Mouse (Mus musculus) intestine, postnatal 0 days (tissue): ENCODE data around the gene Cyp2d12. TPM values are rescaled to one million over a fixed set of nuclear protein-coding genes. Genes with fewer than 3 reads are reported as not detected.
"Not testable (repeated sequence)": the region's sequence is repeated elsewhere in the genome, so short reads cannot be mapped to it uniquely, and the experiment has no call there.

ENCODE experiments used
- ATAC-seq: fragments of 200-750 bp; cut with Nextera tagmentation; 2 replicates; pipeline ENCODE4 v1.8.0; 2017; ENCODE audit warnings: mild to moderate bottlenecking, moderate TSS enrichment, moderate library complexity
- H3K27ac ChIP-seq: fragments of 300-500 bp; sonication (generic); 2 replicates; pipeline ENCODE4 v1.5.1; 2014; ENCODE audit warnings: mild to moderate bottlenecking, low read depth, low read length, moderate library complexity
- H3K27me3 ChIP-seq: fragments of 300-500 bp; sonication (generic); replicated peaks from 2 replicates; pipeline ENCODE4 v1.6.1; 2014; ENCODE audit warnings: low read length, mixed read lengths; ENCODE audit not compliant: control insufficient read depth, insufficient read depth
- H3K36me3 ChIP-seq: fragments of 300-500 bp; sonication (generic); 2 replicates; pipeline ENCODE4 v1.6.1; 2014; ENCODE audit warnings: mild to moderate bottlenecking, moderate library complexity; ENCODE audit not compliant: control insufficient read depth, insufficient read depth
- H3K4me1 ChIP-seq: fragments of 300-500 bp; sonication (generic); replicated peaks from 2 replicates; pipeline ENCODE4 v1.6.1; 2014; ENCODE audit warnings: antibody characterized with exemption, low read length, mixed read lengths; ENCODE audit not compliant: control insufficient read depth, insufficient read depth
- H3K4me2 ChIP-seq: fragments of 300-500 bp; sonication (generic); replicated peaks from 2 replicates; pipeline ENCODE4 v1.6.1; 2014; ENCODE audit warnings: low read depth, mild to moderate bottlenecking, moderate library complexity
- H3K4me3 ChIP-seq: fragments of 300-500 bp; sonication (generic); 2 replicates; pipeline ENCODE4 v1.5.1; 2014; ENCODE audit warnings: low read depth, low read length
- H3K9ac ChIP-seq: fragments of 300-500 bp; sonication (generic); 2 replicates; pipeline ENCODE4 v1.6.1; 2014; ENCODE audit warnings: mild to moderate bottlenecking, low read depth, low read length
- H3K9me3 ChIP-seq: fragments of 300-500 bp; sonication (generic); 2 replicates; pipeline ENCODE4 v1.6.1; 2016; ENCODE audit warnings: mixed run types; ENCODE audit not compliant: control insufficient read depth
- CTCF ChIP-seq: sonication (generic); IDR thresholded peaks from 2 replicates; pipeline ENCODE4 v1.5.1; 2016; ENCODE audit warnings: low read depth, mild to moderate bottlenecking, control low read depth, antibody characterized with exemption, moderate library complexity
- WGBS: fragments of 180-500 bp; shearing (Covaris S2); extraction: QIAGEN DNeasy Blood & Tissue Kit; methylation state at CpG from one replicate; pipeline ENCODE4 v1.1.7; 2014; 5-methylcytosine and 5-hydroxymethylcytosine counted together
- microRNA-seq: library from miRNA; unstranded; fragments of <30 nt; microRNA quantifications from one replicate; pipeline ENCODE4, GENCODE M21; 2016
- polyA plus RNA-seq: library from polyadenylated mRNA; unstranded; fragments of >200 nt; fragmentation: Nextera tagmentation; extraction: Ambion mirVana; gene quantifications from 2 replicates; pipeline ENCODE4 v1.2.1, GENCODE M21; 2015

Gene Cyp2d12
- polyA plus RNA-seq, 1 experiment from 2014 or later = not detected

DNA sequence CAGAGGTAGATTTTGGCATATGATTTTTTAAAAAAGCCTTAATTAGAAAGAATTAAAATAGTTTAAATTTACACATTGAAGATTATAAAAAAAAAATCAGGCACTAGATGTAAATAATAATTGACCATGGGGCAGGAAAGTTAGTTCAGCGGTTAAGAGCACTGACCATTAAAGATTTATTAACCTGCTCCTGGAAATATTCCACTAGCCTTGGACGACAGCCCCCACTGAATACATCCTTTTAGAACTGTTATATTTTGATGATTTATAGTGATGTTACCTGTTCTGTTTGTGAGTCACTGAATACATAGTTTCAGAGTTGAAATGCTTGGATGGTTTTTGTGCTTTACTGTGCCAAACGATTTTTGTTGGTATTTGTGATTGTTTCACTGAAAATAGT lies 11.9 kb upstream of the Cyp2d12 start:
- ATAC-seq, H3K27me3 ChIP-seq: not testable (repeated sequence)
- WGBS = 59% methylated on average over 3 of the region's 3 CpGs

DNA sequence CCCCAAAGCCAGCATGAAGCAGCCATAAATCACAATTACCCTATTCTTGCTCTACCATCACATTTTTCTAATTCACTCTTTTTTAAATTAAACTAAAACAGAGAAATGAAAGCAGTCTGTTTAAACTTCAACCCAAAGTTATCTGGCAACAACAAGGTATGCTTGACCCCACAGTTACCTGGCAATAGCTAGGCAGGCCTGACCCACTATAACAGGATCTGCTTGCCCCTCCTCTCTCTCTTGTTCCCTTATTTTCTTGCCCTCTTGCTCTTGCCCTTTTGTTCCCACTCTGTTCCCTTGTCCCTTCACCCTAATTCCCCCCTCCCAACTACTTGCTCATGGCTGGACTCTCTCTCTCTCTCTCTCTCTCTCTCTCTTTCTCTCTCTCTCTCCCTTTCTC lies 10.3 kb upstream of the Cyp2d12 start:
- H3K4me3 ChIP-seq, H3K27me3 ChIP-seq, ATAC-seq, H3K4me2 ChIP-seq, H3K9me3 ChIP-seq, H3K9ac ChIP-seq, H3K36me3 ChIP-seq, H3K4me1 ChIP-seq, H3K27ac ChIP-seq: not testable (repeated sequence)

More for the DNA sequence above, 11.9 kb upstream of the Cyp2d12 start:
- H3K9ac ChIP-seq, H3K4me1 ChIP-seq, H3K4me3 ChIP-seq, H3K4me2 ChIP-seq, H3K27ac ChIP-seq, H3K9me3 ChIP-seq, H3K36me3 ChIP-seq: not testable (repeated sequence)

DNA sequence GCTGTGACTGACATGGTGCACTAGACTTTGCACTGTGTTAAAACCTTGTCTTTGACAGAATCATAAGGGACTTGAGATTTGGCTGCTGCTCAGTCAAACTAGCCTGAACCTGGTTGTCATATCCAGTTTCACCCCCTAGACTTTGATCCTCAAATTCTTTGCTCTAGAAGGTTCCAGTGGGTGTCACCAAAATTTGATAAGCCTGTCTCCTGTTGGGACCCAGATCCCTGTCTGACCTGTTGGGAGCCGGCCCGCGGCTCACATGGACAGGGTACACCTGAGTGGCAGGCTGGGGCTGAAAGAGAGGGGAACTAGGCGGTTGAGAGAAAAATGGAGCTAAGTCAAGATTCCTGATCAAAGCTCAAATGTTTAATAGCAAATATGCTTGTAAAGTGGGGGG lies 7.1 kb upstream of the Cyp2d12 start:
- H3K9ac ChIP-seq, H3K27ac ChIP-seq, H3K27me3 ChIP-seq, ATAC-seq, H3K4me2 ChIP-seq, H3K4me1 ChIP-seq, H3K36me3 ChIP-seq, H3K4me3 ChIP-seq, H3K9me3 ChIP-seq: not testable (repeated sequence)
- 95% methylated on average over 4 of the region's 4 CpGs for WGBS

DNA sequence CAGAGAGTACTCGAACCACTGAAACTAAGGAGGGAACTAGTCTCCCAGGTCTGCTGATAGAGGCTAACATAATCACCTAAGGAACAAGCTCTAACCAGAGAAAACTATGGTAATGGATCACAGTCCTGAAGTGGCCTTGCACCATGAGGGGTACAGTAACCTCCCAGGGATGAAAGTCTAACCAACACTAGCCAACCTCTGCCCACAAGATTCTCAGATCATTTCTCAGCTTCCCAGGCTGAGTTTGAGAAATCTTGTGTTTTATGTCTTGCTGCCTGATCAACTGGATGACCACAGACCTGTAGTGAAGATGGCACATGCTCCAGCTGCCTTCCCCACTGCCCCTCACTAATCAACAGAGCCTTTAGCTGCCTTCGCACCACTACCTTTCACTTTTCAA lies 1.7 kb upstream of the Cyp2d12 start:
- ATAC-seq, H3K36me3 ChIP-seq, H3K27ac ChIP-seq, H3K4me2 ChIP-seq, H3K4me3 ChIP-seq, H3K9me3 ChIP-seq, H3K9ac ChIP-seq, H3K27me3 ChIP-seq, H3K4me1 ChIP-seq: not testable (repeated sequence)
- 89% methylated on average over 2 of the region's 2 CpGs for WGBS

DNA sequence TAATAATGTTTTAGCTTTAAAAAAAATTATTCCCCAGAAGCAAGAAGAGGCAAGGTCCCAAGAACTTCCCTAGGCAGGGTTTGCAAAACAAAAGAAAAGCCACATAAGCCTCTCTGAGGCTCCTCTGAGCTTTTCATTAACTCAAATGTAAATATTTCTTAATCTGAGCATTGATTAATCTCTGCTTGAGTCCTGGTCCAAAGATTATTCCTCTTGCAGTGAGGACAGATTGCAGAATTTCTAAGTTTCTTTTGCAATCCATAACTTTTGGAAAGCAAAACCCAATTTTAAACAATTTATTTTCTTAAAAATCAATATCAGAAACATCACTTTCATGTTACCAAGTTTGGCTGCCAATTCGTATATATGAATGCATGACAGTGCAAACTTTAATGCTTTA lies 18.0 kb downstream of the Cyp2d12 start:
- H3K27me3 ChIP-seq = no peaks in the 10 kb centered on the region
- H3K4me1 ChIP-seq = no peaks in the 10 kb centered on the region
- no peak overlapping the region for H3K27ac ChIP-seq
- no peak for TF ChIP-seq CTCF
- no peaks in the 10 kb centered on the region for H3K36me3 ChIP-seq
- H3K9ac ChIP-seq = no peak overlapping the region
- H3K4me3 ChIP-seq = no peak overlapping the region
- WGBS = 84% methylated on average over 1 of the region's 1 CpGs
- no peak overlapping the region for H3K4me2 ChIP-seq
- ATAC-seq = no peak
- H3K9me3 ChIP-seq = no peaks in the 10 kb centered on the region

DNA sequence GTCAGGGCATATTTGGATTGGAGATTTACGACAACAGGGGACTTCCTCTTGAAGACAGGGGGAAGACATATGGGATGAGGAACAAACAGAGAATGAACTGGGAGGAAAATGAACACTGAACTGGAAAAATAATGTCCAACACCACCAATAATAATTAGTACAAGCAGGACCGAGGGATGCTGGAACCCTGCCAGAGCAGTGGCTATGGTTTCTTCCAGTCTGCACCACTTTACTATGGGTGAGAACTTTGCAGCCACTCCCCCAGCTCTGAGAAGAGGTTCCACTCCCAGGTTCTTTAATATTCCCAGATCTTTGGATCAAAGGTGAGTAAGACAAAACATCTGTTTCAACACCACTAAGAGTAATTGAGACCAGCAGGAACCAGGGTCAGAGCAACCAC lies 24.2 kb downstream of the Cyp2d12 start:
- Histone ChIP-seq H3K36me3 (no peaks in the 10 kb centered on the region), H3K4me2 (no peak overlapping the region), H3K9me3 (no peaks in the 10 kb centered on the region), H3K27ac (no peak overlapping the region), H3K4me3 (no peak overlapping the region), H3K27me3 (peaks cover 9% of the 10 kb centered on the region; the same call in 1 of the 2 replicates), H3K9ac (no peak overlapping the region), H3K4me1 (no peaks in the 10 kb centered on the region)
- WGBS = 55% methylated on average over 2 of the region's 2 CpGs
- TF ChIP-seq CTCF = no peak
- ATAC-seq = no peak

DNA sequence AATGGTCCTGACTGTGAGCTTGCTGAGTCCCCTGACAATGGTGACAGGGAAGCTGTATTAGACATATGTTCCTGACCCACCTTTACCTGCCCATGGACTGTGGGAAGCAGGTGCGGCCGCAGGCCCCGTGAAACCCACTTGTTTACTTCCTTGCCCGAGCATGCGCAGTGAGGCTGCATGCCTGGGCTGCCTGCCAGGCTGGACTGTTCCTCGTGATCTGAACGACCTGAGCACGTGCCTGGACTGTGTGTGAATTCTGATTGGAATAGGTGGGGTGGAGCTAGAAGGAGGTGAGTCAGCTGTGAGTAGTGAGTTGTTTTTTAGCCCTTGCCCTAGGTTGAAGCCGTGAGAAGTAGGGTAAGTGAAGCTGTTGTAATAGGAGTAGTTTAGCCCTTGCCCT lies 27.7 kb downstream of the Cyp2d12 start:
- Histone ChIP-seq H3K27me3 (peaks cover 22% of the 10 kb centered on the region), H3K9me3 (no peaks in the 10 kb centered on the region), H3K4me1 (no peaks in the 10 kb centered on the region), H3K27ac (no peak overlapping the region), H3K4me3 (no peak overlapping the region), H3K9ac (no peak overlapping the region), H3K36me3 (no peaks in the 10 kb centered on the region), H3K4me2 (no peak overlapping the region)
- no peak for TF ChIP-seq CTCF
- ATAC-seq = no peak; the same call in 1 of the 2 replicates
- WGBS = 62% methylated on average over 9 of the region's 9 CpGs

Small RNA genes within 50 kb of the gene (microRNA-seq; reads per million reads assigned to microRNA genes)
- gene Gm27924 (not detected), gene Gm28023 (not detected)

Other genes with a start within 250 kb of the Cyp2d12 start
- 1,439 and 1,503 TPM in 2 replicates for gene Naga, start 216.1 kb upstream of the Cyp2d12 start, polyA plus RNA-seq
- 5.4 and 5.5 TPM in 2 replicates for gene Pheta2, start 216.1 kb upstream of the Cyp2d12 start, polyA plus RNA-seq
- gene Smdt1, start 216.1 kb upstream of the Cyp2d12 start, polyA plus RNA-seq = 448 and 457 TPM in 2 replicates
- 830 and 832 TPM in 2 replicates for gene Ndufa6, start 200.8 kb upstream of the Cyp2d12 start, polyA plus RNA-seq
- gene Cyp2d22, start 174.8 kb upstream of the Cyp2d12 start, polyA plus RNA-seq = 5.7 and 7.6 TPM in 2 replicates
- gene Cyp2d11, start 161.1 kb upstream of the Cyp2d12 start, polyA plus RNA-seq = not detected in 2 replicates
- gene Cyp2d10, start 147.9 kb upstream of the Cyp2d12 start, polyA plus RNA-seq = 0.25 and 0.39 TPM in 2 replicates
- gene Cyp2d9, start 121.6 kb upstream of the Cyp2d12 start, polyA plus RNA-seq = not detected in 2 replicates
- 0.22 and 0.30 TPM in 2 replicates for gene Cyp2d34, start 65.9 kb downstream of the Cyp2d12 start, polyA plus RNA-seq
- not detected in 2 replicates for gene Cyp2d40, start 209.1 kb downstream of the Cyp2d12 start, polyA plus RNA-seq
- gene Cyp2d26, start 239.2 kb downstream of the Cyp2d12 start, polyA plus RNA-seq = 79.7 and 87.1 TPM in 2 replicates